Mouse (Mus musculus) stomach, postnatal 0 days (tissue): ENCODE data around the gene Wwtr1.

Source experiments
- CTCF ChIP-seq: IDR thresholded peaks from 2 replicates; pipeline ENCODE4 v1.5.1; 2016; ENCODE audit warnings: antibody characterized with exemption, low read depth, mild to moderate bottlenecking, moderate library complexity
- EP300 ChIP-seq: optimal IDR thresholded peaks from 2 replicates; pipeline ENCODE3; 2016; ENCODE audit warnings: antibody characterized with exemption

DNA sequence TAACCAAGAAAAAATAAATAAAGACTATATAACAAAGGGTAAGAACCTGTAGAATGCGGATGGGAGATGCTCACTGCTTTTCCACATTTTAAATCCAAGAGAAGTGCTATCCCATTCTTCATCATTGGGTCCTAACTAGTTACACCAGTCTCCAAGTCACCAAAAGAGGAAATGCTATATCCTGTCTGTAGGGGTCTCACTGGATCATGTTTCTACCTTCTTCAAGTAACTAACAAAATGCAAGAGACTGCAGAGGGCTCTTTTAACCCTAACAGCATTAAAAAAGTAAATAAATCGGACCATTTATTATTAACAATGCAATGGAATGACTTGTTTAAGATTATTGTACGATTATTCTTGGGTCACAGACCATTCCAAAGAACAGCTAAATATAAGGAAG, 109.4 kb downstream of the Wwtr1 start:
- no peak for TF ChIP-seq EP300
- peak; percentile 73 for TF ChIP-seq CTCF
